Mouse (Mus musculus): ENCODE results near the gene Epb41l4b. TPM values are rescaled to one million over a fixed set of nuclear protein-coding genes. Genes with fewer than 3 reads are reported as not detected.
A peak's percentile ranks its signal among the peaks of the same experiment; 100 is the strongest.

Gene Epb41l4b
- total RNA-seq, 1 experiment from 2014 or later, result 3.1 TPM

GRCm38 (mm10) chr4:57082775-57083428, 60.3 kb downstream of the Epb41l4b start:
- ATAC-seq (ENCODE audit: extremely low read depth, insufficient number of reproducible peaks, low FRiP score, poor library complexity, severe bottlenecking), result no peak

DNA sequence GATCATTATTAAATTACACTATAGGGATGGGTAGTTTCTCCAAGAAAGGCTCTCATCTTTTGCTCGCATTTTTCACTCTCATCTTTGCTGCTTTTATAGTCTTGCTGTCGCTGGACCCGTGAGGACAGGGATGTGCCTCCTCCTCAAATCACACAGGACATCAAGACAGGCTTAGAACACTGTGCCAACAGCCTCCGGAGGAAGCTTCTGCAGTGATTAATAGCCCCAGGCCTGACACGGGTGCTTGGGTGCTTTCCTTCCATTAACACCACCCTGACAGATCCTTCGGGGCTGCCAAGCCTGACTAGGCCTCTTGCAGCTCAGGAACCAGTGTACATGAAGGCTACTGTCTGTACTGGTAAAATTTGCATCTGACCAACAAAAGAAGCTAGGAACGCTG, 61.8 kb downstream of the Epb41l4b start:
- no peak for ATAC-seq (ENCODE audit: extremely low read depth, insufficient number of reproducible peaks, low FRiP score, poor library complexity, severe bottlenecking)

DNA sequence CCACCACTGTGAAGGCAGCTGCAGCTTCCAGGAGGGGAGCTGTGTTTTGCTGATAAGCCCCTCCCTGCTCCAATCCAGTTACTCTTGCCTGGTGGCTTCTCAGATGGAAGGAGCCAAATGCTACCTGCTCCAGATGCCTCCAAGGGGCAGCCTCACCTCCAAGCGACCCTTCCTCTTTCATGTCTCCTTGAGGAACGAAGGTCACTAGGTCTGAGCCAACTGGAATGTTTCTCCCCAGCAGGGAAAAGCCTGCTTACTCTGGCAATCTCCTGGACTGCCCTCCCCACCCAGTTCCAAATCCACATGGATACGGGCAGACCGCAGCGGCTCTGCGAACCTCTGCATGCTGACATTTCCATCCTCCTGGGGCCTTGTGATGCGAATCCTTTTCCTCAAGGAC, 69.4 kb downstream of the Epb41l4b start:
- ATAC-seq (ENCODE audit: extremely low read depth, insufficient number of reproducible peaks, low FRiP score, poor library complexity, severe bottlenecking), result no peak

- no peak for ATAC-seq (ENCODE audit: extremely low read depth, insufficient number of reproducible peaks, low FRiP score, poor library complexity, severe bottlenecking)
Observed at GRCm38 (mm10) chr4:57073174-57073573, 70.1 kb downstream of the Epb41l4b start.

DNA sequence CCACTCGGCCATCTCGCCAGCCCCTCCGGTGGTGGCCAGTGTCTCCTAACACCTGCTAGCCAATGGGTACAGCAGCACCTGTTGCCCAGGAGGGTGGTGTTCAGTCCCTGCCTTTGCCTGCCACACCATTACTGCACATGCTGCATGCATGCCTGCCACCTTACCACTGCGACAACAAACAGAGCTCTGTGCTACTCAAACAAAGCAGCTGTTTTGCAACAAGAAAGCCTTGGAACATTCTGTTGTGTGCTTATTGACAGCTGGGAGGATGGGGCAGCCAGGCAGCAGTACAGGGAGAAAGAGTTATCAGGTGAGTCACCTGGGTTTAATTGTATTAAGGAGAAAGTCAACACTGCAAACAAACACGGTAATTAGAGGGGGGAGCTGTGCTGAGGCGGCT, 72.6 kb downstream of the Epb41l4b start:
- ATAC-seq (ENCODE audit: extremely low read depth, insufficient number of reproducible peaks, low FRiP score, poor library complexity, severe bottlenecking), result no peak

DNA sequence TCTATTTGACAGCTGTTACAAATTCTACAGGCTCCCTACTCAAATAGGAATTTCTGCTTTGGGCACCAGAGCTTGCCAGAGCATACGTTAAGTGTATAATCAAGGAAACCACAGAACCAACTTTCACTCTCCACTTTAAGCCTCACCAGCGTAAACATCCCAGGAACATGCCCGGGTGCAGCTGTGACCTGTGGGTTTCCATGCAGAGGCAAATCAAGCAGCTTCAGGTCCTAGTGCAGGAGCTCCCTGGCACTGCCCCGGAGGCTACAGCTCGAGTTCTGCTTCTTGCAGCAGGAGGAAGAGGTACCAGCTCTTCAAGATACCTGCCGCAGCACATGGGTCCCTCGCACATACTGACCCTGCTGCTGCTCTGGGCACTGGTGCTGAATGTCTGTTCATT, 74.8 kb downstream of the Epb41l4b start:
- ATAC-seq (ENCODE audit: extremely low read depth, insufficient number of reproducible peaks, low FRiP score, poor library complexity, severe bottlenecking), result no peak

DNA sequence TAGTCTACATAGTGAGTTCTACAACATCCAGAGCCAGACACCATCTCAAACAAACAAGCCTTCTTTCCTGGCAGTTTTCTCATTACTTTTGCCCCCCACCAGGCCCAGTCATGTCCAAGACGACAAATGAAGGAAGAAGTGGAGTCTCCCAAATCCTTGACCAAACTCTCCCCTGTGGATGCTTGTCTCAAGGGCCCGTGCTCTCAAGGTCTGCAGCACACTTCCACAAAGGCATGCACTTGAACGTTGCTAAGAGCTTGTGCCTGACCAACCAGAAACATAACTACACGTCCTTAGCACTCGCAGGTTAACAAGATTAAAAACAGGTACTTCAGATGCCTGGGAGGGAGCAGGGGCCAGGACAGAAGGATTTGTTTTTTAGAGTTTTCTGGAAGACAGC, 75.4 kb downstream of the Epb41l4b start:
- no peak for ATAC-seq (ENCODE audit: extremely low read depth, insufficient number of reproducible peaks, low FRiP score, poor library complexity, severe bottlenecking)

DNA sequence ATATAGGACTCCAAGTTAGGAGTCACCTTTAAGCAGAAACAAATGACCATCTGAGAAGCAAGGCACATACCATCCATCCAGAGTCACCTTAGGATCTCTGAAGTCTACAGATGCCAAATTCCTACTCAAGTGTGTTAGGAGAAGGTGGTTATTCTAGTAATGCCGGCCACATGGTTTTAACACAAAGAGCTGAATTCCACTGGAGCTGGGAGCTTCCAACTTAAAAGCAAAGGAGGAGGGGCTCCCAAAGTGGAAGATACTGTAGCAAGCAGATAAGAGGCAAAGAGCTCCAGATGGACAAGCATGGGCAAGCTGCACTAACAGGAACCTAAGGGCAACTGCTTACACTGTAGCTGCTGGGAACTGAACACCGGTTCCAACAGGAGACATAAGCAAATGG, 76.3 kb downstream of the Epb41l4b start:
- ATAC-seq (ENCODE audit: extremely low read depth, insufficient number of reproducible peaks, low FRiP score, poor library complexity, severe bottlenecking), result no peak

DNA sequence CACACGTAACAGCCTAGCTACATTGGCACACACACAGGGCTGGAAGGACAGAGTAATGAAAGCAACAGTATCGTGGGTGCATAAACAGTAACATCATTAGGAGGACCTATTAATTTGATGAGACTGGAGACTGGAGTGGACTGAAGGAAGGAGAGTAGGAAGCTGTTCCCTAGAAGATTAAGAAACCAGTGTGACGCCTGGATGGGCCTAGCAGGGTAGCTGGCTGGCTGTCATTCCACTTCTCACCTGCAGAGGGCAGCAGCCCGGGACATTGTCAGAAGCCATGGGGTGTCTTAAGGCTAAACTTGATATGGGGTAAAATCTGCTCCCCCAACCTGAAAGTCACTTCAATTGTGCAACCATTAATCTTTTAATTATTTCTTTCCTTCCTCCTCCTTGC, 78.0 kb downstream of the Epb41l4b start:
- peak; percentile 82 for ATAC-seq (ENCODE audit: extremely low read depth, insufficient number of reproducible peaks, low FRiP score, poor library complexity, severe bottlenecking)

GRCm38 (mm10) chr4:57064830-57065229, 78.4 kb downstream of the Epb41l4b start:
- no peak for ATAC-seq (ENCODE audit: extremely low read depth, insufficient number of reproducible peaks, low FRiP score, poor library complexity, severe bottlenecking)

DNA sequence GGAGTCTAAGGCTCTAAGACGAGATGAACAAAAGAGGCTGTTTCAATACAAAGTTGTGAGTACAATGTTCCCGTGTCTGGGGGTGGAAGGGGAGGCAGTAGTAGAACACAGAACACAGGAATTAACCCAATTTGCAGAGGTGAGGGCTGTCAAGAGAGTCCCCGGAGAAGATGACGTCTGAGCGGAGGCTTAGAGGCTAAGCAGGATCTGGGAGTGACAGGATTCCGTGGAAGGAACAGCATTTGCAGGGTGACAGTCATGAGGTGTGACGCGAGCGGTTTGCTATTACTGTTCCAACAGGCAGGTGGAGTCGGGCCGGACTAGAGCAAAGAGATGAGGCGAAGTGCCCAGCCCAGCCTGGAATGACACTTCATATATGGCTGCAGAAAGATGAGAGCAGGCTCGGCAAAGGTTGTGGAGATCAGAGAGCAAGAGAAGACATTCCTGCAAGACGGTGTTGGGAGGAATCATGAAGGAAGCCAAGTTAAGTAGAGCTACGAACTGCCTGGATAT, 82.9 kb downstream of the Epb41l4b start:
- ATAC-seq (ENCODE audit: extremely low read depth, insufficient number of reproducible peaks, low FRiP score, poor library complexity, severe bottlenecking), result no peak

- no peak for ATAC-seq (ENCODE audit: extremely low read depth, insufficient number of reproducible peaks, low FRiP score, poor library complexity, severe bottlenecking)
Observed at GRCm38 (mm10) chr4:57058623-57059022, 84.6 kb downstream of the Epb41l4b start.

DNA sequence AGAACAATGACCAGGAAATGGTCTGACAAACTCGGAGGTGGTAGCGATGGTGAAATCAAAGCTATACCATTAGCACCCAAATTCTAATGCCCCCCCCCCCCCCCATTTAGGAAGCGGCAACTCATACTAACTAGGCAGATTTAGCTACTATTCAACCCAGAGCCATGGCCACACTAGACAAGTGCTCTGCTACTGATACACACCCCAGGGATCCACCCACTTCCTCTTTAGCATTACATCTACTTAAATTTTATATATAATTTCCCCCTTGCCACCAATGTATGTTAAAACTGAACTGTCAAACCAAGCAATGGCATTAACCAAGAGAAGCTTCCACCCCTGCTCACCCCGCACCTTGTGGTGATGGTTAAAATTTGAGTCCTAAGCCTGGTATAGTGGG, 85.6 kb downstream of the Epb41l4b start:
- peak; percentile 23; the same call in 1 of the 2 replicates for ATAC-seq (ENCODE audit: extremely low read depth, insufficient number of reproducible peaks, low FRiP score, poor library complexity, severe bottlenecking)

DNA sequence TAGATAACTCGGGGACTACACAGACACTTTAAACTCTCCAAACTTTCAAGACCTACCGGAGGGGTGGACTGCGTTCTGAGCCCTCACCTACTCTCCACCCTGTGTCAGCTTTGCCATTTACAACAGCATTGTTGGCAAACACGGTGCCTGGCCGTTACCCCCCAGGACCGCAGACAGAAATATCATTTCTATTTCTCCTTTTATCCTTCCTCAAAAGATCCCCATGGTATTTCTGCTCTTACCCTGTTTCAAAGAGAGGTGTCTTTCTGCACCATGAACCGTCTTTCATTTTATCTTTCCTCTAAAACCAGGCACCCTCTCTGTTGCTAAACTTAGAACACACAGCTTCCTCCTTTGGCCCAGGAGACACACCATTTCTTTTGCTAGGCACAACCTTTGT, 87.6 kb downstream of the Epb41l4b start:
- ATAC-seq (ENCODE audit: extremely low read depth, insufficient number of reproducible peaks, low FRiP score, poor library complexity, severe bottlenecking), result 0 out of 2 replicates have a peak, but pooled peaks have one; percentile 16

- ATAC-seq (ENCODE audit: extremely low read depth, insufficient number of reproducible peaks, low FRiP score, poor library complexity, severe bottlenecking), result no peak
Observed at GRCm38 (mm10) chr4:57049281-57049921, 93.8 kb downstream of the Epb41l4b start.

- ATAC-seq (ENCODE audit: extremely low read depth, insufficient number of reproducible peaks, low FRiP score, poor library complexity, severe bottlenecking), result no peak
Observed at GRCm38 (mm10) chr4:57048566-57048965, 94.7 kb downstream of the Epb41l4b start.

DNA sequence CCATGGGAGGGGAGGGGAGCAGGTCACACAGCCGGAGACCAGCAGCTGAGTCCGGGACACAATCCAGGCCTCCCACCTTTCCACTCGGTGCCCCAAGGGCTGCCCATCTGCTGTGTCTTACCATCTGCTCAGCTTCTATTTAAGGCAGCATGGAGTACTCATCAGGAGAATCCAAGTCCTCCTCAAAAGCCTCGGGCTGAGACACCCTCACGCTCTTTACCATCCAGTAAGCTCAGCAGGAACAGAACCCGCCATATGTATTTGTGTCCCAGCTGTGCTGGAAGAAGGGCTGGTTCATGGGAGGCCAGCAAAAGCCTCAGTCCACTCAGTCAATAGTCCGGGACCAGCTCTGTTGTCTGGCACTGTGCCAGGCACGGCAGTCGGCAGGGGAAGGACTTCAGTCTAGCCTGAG, 97.1 kb downstream of the Epb41l4b start:
- no peak for ATAC-seq (ENCODE audit: extremely low read depth, insufficient number of reproducible peaks, low FRiP score, poor library complexity, severe bottlenecking)

- no peak for ATAC-seq (ENCODE audit: extremely low read depth, insufficient number of reproducible peaks, low FRiP score, poor library complexity, severe bottlenecking)
Observed at GRCm38 (mm10) chr4:57043621-57044020, 99.6 kb downstream of the Epb41l4b start.

GRCm38 (mm10) chr4:57041661-57042060, 101.6 kb downstream of the Epb41l4b start:
- no peak for ATAC-seq (ENCODE audit: extremely low read depth, insufficient number of reproducible peaks, low FRiP score, poor library complexity, severe bottlenecking)

DNA sequence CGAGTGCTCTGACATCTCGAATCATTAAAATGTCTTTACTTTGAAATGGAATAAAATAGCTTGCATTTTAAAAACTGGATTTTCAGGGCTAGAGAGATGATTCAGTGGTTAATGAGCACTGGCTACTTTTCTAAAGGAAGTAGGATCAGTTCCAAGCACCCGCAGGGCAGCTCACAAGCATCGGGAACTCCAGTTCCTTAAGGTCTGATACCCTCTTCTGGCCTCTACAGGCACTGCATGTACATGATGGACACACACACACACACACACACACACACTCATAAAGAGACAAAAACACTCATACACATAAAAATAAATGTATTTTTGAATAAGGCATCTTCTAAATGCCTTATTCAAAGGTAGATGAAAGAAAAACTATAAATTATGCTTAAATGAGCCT, 102.0 kb downstream of the Epb41l4b start:
- no peak for ATAC-seq (ENCODE audit: extremely low read depth, insufficient number of reproducible peaks, low FRiP score, poor library complexity, severe bottlenecking)

DNA sequence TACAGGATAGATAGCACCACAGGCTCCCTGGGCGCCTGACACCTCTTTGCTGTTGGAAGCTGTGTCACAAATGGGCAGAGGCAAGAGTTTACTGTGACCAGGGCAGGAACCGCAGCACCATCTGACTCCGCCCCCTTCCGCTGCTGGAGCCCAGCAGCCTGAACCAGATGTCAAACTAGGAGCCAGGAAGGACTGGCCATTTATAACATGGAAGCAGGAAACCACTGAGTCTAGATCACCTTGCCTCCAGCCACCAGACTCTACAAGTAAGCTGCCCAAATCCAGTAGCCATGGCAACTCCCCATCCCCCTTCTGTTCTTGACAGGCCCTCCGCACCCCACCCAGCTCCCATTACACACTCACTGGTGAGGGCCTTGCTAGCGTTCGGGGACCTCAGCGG, 102.8 kb downstream of the Epb41l4b start:
- no peak for ATAC-seq (ENCODE audit: extremely low read depth, insufficient number of reproducible peaks, low FRiP score, poor library complexity, severe bottlenecking)
